Mouse (Mus musculus): ENCODE data around the gene Actr5.

DNA sequence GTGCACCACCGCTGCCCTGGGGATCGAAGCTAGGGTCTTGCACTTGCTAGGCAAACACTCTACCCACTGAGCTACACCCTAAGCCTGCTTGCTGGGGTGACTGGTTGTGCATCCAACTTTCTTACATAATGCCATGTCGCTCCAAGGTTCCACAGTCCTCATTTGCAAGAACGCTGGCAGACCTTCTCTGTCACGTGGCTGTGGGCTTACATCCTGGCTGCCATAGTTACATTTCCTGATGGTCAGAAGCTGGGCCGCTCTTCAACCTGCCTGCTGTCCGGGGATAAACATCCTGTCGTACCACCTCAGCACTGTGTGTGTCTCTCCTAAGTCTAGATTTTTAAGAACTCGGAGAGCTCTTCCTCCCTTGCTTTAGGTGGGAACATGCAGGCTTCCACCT is 30.0 kb downstream of the Actr5 start:
- TF ChIP-seq CTCF (IDR thresholded peaks at IDR 0.05; ENCODE audit: borderline replicate concordance, extremely low read depth, insufficient read depth, insufficient read length): no peak
- TF ChIP-seq POLR2A (IDR thresholded peaks at IDR 0.05; ENCODE audit: borderline replicate concordance, extremely low read depth, insufficient read depth, insufficient read length, poor library complexity, severe bottlenecking): no peak
